Mouse (Mus musculus) stomach, embryonic 14.5 days (tissue): ENCODE results near the gene Eif4a3. TPM values are rescaled to one million over a fixed set of nuclear protein-coding genes. Genes with fewer than 3 reads are reported as not detected.
"Not testable (repeated sequence)": the region's sequence is repeated elsewhere in the genome, so short reads cannot be mapped to it uniquely, and the experiment has no call there.

Experiments used
- ATAC-seq: fragments of 200-750 bp; cut with Nextera tagmentation; 2 replicates; pipeline ENCODE4 v1.8.0; 2017; ENCODE audit warnings: low read depth, moderate TSS enrichment; ENCODE audit not compliant: insufficient number of reproducible peaks, insufficient read depth, low FRiP score
- H3K27ac ChIP-seq: fragments of 300-500 bp; sonication (generic); 2 replicates; pipeline ENCODE4 v1.5.1; 2014; ENCODE audit warnings: mild to moderate bottlenecking, low read length, moderate library complexity, mixed read lengths
- H3K27me3 ChIP-seq: fragments of 300-500 bp; sonication (generic); 2 replicates; pipeline ENCODE4 v1.6.1; 2014; ENCODE audit warnings: low read length, control low read depth, mixed read lengths; ENCODE audit not compliant: control insufficient read depth, insufficient read depth
- H3K36me3 ChIP-seq: fragments of 300-500 bp; sonication (generic); 2 replicates; pipeline ENCODE4 v1.6.1; 2014; ENCODE audit warnings: mild to moderate bottlenecking, control low read depth, low read length, moderate library complexity, mixed read lengths; ENCODE audit not compliant: control insufficient read depth, insufficient read depth
- H3K4me1 ChIP-seq: fragments of 300-500 bp; sonication (generic); 2 replicates; pipeline ENCODE4 v1.6.1; 2014; ENCODE audit warnings: low read length, control low read depth, mixed read lengths; ENCODE audit not compliant: control insufficient read depth, insufficient read depth
- H3K4me2 ChIP-seq: fragments of 300-500 bp; sonication (generic); replicated peaks from 2 replicates; pipeline ENCODE4 v1.6.1; 2014; ENCODE audit warnings: low read depth, low read length, control low read depth
- H3K4me3 ChIP-seq: fragments of 300-500 bp; sonication (generic); 2 replicates; pipeline ENCODE4 v1.5.1; 2014; ENCODE audit warnings: low read depth, low read length, control low read depth
- H3K9ac ChIP-seq: fragments of 300-500 bp; sonication (generic); replicated peaks from 2 replicates; pipeline ENCODE4 v1.6.1; 2014; ENCODE audit warnings: low read depth, mild to moderate bottlenecking, control low read depth, low read length, moderate library complexity, mixed read lengths
- H3K9me3 ChIP-seq: fragments of 300-500 bp; sonication (generic); 2 replicates; pipeline ENCODE4 v1.6.1; 2016; ENCODE audit warnings: low read depth, low read length, control low read depth; ENCODE audit not compliant: control insufficient read depth
- WGBS: fragments of 180-500 bp; shearing (Covaris S2); extraction: QIAGEN DNeasy Blood & Tissue Kit; methylation state at CpG from one replicate; pipeline ENCODE4 v1.1.7; 2014; 5-methylcytosine and 5-hydroxymethylcytosine counted together
- polyA plus RNA-seq: library from polyadenylated mRNA; unstranded; fragments of >200 nt; fragmentation: Nextera tagmentation; extraction: Ambion mirVana; gene quantifications from 2 replicates; pipeline ENCODE4 v1.2.1, GENCODE M21; 2014

The Eif4a3 gene
- polyA plus RNA-seq, 1 experiment from 2014 or later, result 363 TPM

GRCm38 (mm10) chr11:119267241-119267674, 32.6 kb downstream of the Eif4a3 start:
- no peak overlapping the region for H3K27ac ChIP-seq
- peak overlapping the region; percentile 96 for H3K4me2 ChIP-seq
- no peak; the same call in 1 of the 2 replicates for ATAC-seq
- no peak overlapping the region for H3K9ac ChIP-seq
- no peaks in the 10 kb centered on the region for H3K4me1 ChIP-seq
- WGBS, result 46% methylated on average over 6 of the region's 6 CpGs
- no peaks in the 10 kb centered on the region for H3K9me3 ChIP-seq
- no peaks in the 10 kb centered on the region for H3K27me3 ChIP-seq
- 0 out of 2 replicates have a peak overlapping the region, but pooled peaks have one; percentile 76 for H3K4me3 ChIP-seq
- 0 out of 2 replicates have a peak, but pooled peaks cover 4% of the 10 kb centered on the region for H3K36me3 ChIP-seq

- Histone ChIP-seq H3K4me2 (no peak overlapping the region), H3K27ac (no peak overlapping the region), H3K9ac (no peak overlapping the region), H3K4me3 (no peak overlapping the region), H3K4me1 (no peaks in the 10 kb centered on the region), H3K27me3 (no peaks in the 10 kb centered on the region), H3K9me3 (no peaks in the 10 kb centered on the region), H3K36me3 (no peaks in the 10 kb centered on the region)
- 76% methylated on average over 7 of the region's 7 CpGs for WGBS
- ATAC-seq, result no peak
These were observed 34.1 kb downstream of the Eif4a3 start for GRCm38 (mm10) chr11:119265811-119266210.

- H3K4me3 ChIP-seq, result no peak overlapping the region
- no peak overlapping the region for H3K4me2 ChIP-seq
- no peaks in the 10 kb centered on the region for H3K36me3 ChIP-seq
- no peak overlapping the region for H3K9ac ChIP-seq
- H3K9me3 ChIP-seq, result no peaks in the 10 kb centered on the region
- no peaks in the 10 kb centered on the region for H3K4me1 ChIP-seq
- ATAC-seq, result no peak
- WGBS, result 88% methylated on average over 13 of the region's 13 CpGs
- H3K27me3 ChIP-seq, result no peaks in the 10 kb centered on the region
- no peak overlapping the region for H3K27ac ChIP-seq
These were observed 35.5 kb downstream of the Eif4a3 start for GRCm38 (mm10) chr11:119264413-119264812.

GRCm38 (mm10) chr11:119259977-119260376, 39.9 kb downstream of the Eif4a3 start:
- H3K36me3 ChIP-seq, result no peaks in the 10 kb centered on the region
- no peak for ATAC-seq
- H3K4me3 ChIP-seq, result no peak overlapping the region
- no peaks in the 10 kb centered on the region for H3K9me3 ChIP-seq
- 0 out of 2 replicates have a peak, but pooled peaks cover 4% of the 10 kb centered on the region for H3K4me1 ChIP-seq
- 87% methylated on average over 8 of the region's 8 CpGs for WGBS
- H3K27ac ChIP-seq, result no peak overlapping the region
- no peak overlapping the region for H3K9ac ChIP-seq
- no peaks in the 10 kb centered on the region for H3K27me3 ChIP-seq
- no peak overlapping the region for H3K4me2 ChIP-seq

- peak; percentile 47; the same call in 1 of the 2 replicates for ATAC-seq
- WGBS, result 56% methylated on average over 23 of the region's 23 CpGs
- peak overlapping the region; percentile 45 for H3K4me2 ChIP-seq
- no peaks in the 10 kb centered on the region for H3K27me3 ChIP-seq
- H3K9ac ChIP-seq, result no peak overlapping the region
- no peaks in the 10 kb centered on the region for H3K36me3 ChIP-seq
- H3K27ac ChIP-seq, result no peak overlapping the region
- no peaks in the 10 kb centered on the region for H3K9me3 ChIP-seq
- peak overlapping the region; percentile 8; the same call in 1 of the 2 replicates for H3K4me3 ChIP-seq
- 0 out of 2 replicates have a peak, but pooled peaks cover 4% of the 10 kb centered on the region for H3K4me1 ChIP-seq
These were observed 41.1 kb downstream of the Eif4a3 start for GRCm38 (mm10) chr11:119258572-119259322.

- Histone ChIP-seq H3K27me3 (no peaks in the 10 kb centered on the region), H3K9ac (no peak overlapping the region), H3K4me3 (peak overlapping the region; percentile 8; the same call in 1 of the 2 replicates), H3K4me2 (peak overlapping the region; percentile 45), H3K9me3 (no peaks in the 10 kb centered on the region), H3K27ac (no peak overlapping the region), H3K36me3 (no peaks in the 10 kb centered on the region), H3K4me1 (0 out of 2 replicates have a peak, but pooled peaks cover 4% of the 10 kb centered on the region)
- WGBS, result 65% methylated on average over 9 of the region's 9 CpGs
- ATAC-seq, result no peak
These were observed 41.7 kb downstream of the Eif4a3 start for GRCm38 (mm10) chr11:119258216-119258571.

- not testable (repeated sequence) for H3K9ac ChIP-seq, H3K27me3 ChIP-seq, H3K4me3 ChIP-seq, H3K36me3 ChIP-seq, H3K27ac ChIP-seq, H3K4me2 ChIP-seq, ATAC-seq, H3K4me1 ChIP-seq, H3K9me3 ChIP-seq
- WGBS, result 65% methylated on average over 5 of the region's 5 CpGs
These were observed 43.3 kb downstream of the Eif4a3 start for GRCm38 (mm10) chr11:119256557-119256956.

GRCm38 (mm10) chr11:119252854-119253541, 46.9 kb downstream of the Eif4a3 start:
- H3K4me2 ChIP-seq, result peak overlapping the region; percentile 22
- H3K27ac ChIP-seq, result no peak overlapping the region
- H3K4me1 ChIP-seq, result 0 out of 2 replicates have a peak, but pooled peaks cover 8% of the 10 kb centered on the region
- ATAC-seq, result peak; percentile 62; the same call in 1 of the 2 replicates
- WGBS, result 4% methylated on average over 22 of the region's 22 CpGs
- H3K9ac ChIP-seq, result no peak overlapping the region
- no peaks in the 10 kb centered on the region for H3K36me3 ChIP-seq
- H3K9me3 ChIP-seq, result no peaks in the 10 kb centered on the region
- H3K4me3 ChIP-seq, result no peak overlapping the region
- no peaks in the 10 kb centered on the region for H3K27me3 ChIP-seq
